Mouse (Mus musculus): ENCODE data around the gene Khdrbs2.
"Not testable (repeated sequence)": the region's sequence is repeated elsewhere in the genome, so short reads cannot be mapped to it uniquely, and the experiment has no call there.

Khdrbs2 gene

GRCm38 (mm10) chr1:32443927-32444326, 271.4 kb downstream of the Khdrbs2 start:
- intact Hi-C loops (cut with DNase I), result no loop called here

- intact Hi-C loops (cut with DNase I), result no loop called here
Measured at GRCm38 (mm10) chr1:32463103-32463516, 290.6 kb downstream of the Khdrbs2 start.

GRCm38 (mm10) chr1:32471022-32471421, 298.5 kb downstream of the Khdrbs2 start:
- intact Hi-C loops (cut with DNase I), result no loop called here

GRCm38 (mm10) chr1:32471502-32472214, 299.1 kb downstream of the Khdrbs2 start:
- intact Hi-C loops (cut with DNase I), result no loop called here

GRCm38 (mm10) chr1:32487944-32488343, 315.4 kb downstream of the Khdrbs2 start:
- intact Hi-C loops (cut with DNase I), result no loop called here

GRCm38 (mm10) chr1:32503381-32503780, 330.9 kb downstream of the Khdrbs2 start:
- intact Hi-C loops (cut with DNase I), result no loop called here

GRCm38 (mm10) chr1:32547194-32547593, 374.7 kb downstream of the Khdrbs2 start, which contains the start of gene Gm5415:
Gm5415 (minus strand) TSS chr1:32547294.
- intact Hi-C loops (cut with DNase I), result not testable (repeated sequence)

- intact Hi-C loops (cut with DNase I), result no loop called here
Measured at GRCm38 (mm10) chr1:32553459-32553858, 380.9 kb downstream of the Khdrbs2 start.

GRCm38 (mm10) chr1:32553925-32554324, 381.4 kb downstream of the Khdrbs2 start:
- intact Hi-C loops (cut with DNase I), result no loop called here

- intact Hi-C loops (cut with DNase I), result no loop called here
Measured at GRCm38 (mm10) chr1:32568901-32569300, 396.4 kb downstream of the Khdrbs2 start.

GRCm38 (mm10) chr1:32626060-32626459, 453.5 kb downstream of the Khdrbs2 start:
- intact Hi-C loops (cut with DNase I), result no loop called here

- intact Hi-C loops (cut with DNase I), result no loop called here
Measured at GRCm38 (mm10) chr1:32632415-32633354, 460.2 kb downstream of the Khdrbs2 start.

GRCm38 (mm10) chr1:32633404-32633803, 460.9 kb downstream of the Khdrbs2 start:
- intact Hi-C loops (cut with DNase I), result no loop called here

GRCm38 (mm10) chr1:32639118-32639517, 466.6 kb downstream of the Khdrbs2 start:
- intact Hi-C loops (cut with DNase I), result no loop called here

GRCm38 (mm10) chr1:32649647-32650209, 477.2 kb downstream of the Khdrbs2 start:
- intact Hi-C loops (cut with DNase I), result no loop called here

GRCm38 (mm10) chr1:32693806-32694205, 521.3 kb downstream of the Khdrbs2 start:
- intact Hi-C loops (cut with DNase I), result no loop called here

GRCm38 (mm10) chr1:32700132-32700531, 527.6 kb downstream of the Khdrbs2 start:
- intact Hi-C loops (cut with DNase I), result no loop called here

- intact Hi-C loops (cut with DNase I), result no loop called here
Measured at GRCm38 (mm10) chr1:32701267-32701666, 528.8 kb downstream of the Khdrbs2 start.

Measured in adrenal gland (tissue).